Mouse (Mus musculus) midbrain, embryonic 14.5 days (tissue): ENCODE measurements around the gene Kcnma1. TPM values are rescaled to one million over a fixed set of nuclear protein-coding genes. Genes with fewer than 3 reads are reported as not detected.

Experiments
- ATAC-seq: fragments of 200-750 bp; cut with Nextera tagmentation; 2 replicates; pipeline ENCODE4 v1.8.0; 2017; ENCODE audit warnings: moderate number of reproducible peaks, moderate library complexity; ENCODE audit not compliant: low FRiP score, low TSS enrichment
- DNase-seq: peaks from one replicate; pipeline ENCODE4 v3.0.0-alpha.2; 2015
- H3K27ac ChIP-seq: fragments of 300-500 bp; sonication (generic); replicated peaks from 2 replicates; pipeline ENCODE4 v1.5.1; 2014; ENCODE audit warnings: mild to moderate bottlenecking, low read depth, low read length, moderate library complexity
- H3K27me3 ChIP-seq: fragments of 300-500 bp; sonication (generic); 2 replicates; pipeline ENCODE4 v1.6.1; 2014; ENCODE audit warnings: low read length, control low read depth, mixed read lengths; ENCODE audit not compliant: control insufficient read depth, insufficient read depth
- H3K36me3 ChIP-seq: fragments of 300-500 bp; sonication (generic); 2 replicates; pipeline ENCODE4 v1.6.1; 2014; ENCODE audit warnings: low read length, control low read depth; ENCODE audit not compliant: control insufficient read depth, insufficient read depth
- H3K4me1 ChIP-seq: fragments of 300-500 bp; sonication (generic); 2 replicates; pipeline ENCODE4 v1.6.1; 2014; ENCODE audit warnings: mild to moderate bottlenecking, antibody characterized with exemption, low read length, control low read depth; ENCODE audit not compliant: control insufficient read depth, insufficient read depth
- H3K4me2 ChIP-seq: fragments of 300-500 bp; sonication (generic); 2 replicates; pipeline ENCODE4 v1.6.1; 2014; ENCODE audit warnings: mild to moderate bottlenecking, low read length, moderate library complexity
- H3K4me3 ChIP-seq: fragments of 300-500 bp; sonication (generic); replicated peaks from 2 replicates; pipeline ENCODE4 v1.5.1; 2014; ENCODE audit warnings: low read depth, low read length
- H3K9ac ChIP-seq: fragments of 300-500 bp; sonication (generic); replicated peaks from 2 replicates; pipeline ENCODE4 v1.6.1; 2014; ENCODE audit warnings: mild to moderate bottlenecking, low read length, moderate library complexity
- H3K9me3 ChIP-seq: fragments of 300-500 bp; sonication (generic); 2 replicates; pipeline ENCODE4 v1.6.1; 2016; ENCODE audit warnings: low read length, control low read depth, mixed read lengths; ENCODE audit not compliant: control insufficient read depth
- WGBS: fragments of 180-500 bp; shearing (Covaris S2); extraction: QIAGEN DNeasy Blood & Tissue Kit; methylation state at CpG from one replicate; pipeline ENCODE4 v1.1.7; 2014; 5-methylcytosine and 5-hydroxymethylcytosine counted together
- polyA plus RNA-seq: library from polyadenylated mRNA; unstranded; fragments of >200 nt; fragmentation: Nextera tagmentation; extraction: Ambion mirVana; gene quantifications from 2 replicates; pipeline ENCODE4 v1.2.1, GENCODE M21; 2014

The Kcnma1 gene
- polyA plus RNA-seq, 1 experiment from 2014 or later, result 17.8 TPM

DNA sequence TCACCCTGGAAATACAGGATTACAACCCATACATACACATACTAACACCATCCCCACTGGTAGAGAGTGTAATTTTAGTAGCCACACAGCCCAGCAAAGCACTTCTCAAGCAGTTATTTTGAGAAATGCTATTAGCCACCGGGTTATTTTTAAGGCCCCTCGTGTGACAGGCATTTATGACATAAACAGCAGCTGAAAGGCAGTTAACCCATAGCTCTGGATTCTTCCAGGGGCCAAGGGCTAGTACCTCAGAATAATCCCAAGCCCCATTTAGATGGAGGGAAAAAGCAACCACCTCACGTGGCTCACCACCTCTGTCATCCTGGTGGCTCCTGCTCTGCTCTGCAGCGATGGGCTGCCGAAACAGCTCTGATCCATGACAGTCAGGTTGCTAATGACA lies 136.7 kb downstream of the Kcnma1 start:
- DNase-seq (no peak), ATAC-seq (no peak)
- H3K9me3 ChIP-seq, result no peaks in the 10 kb centered on the region
- H3K36me3 ChIP-seq, result no peaks in the 10 kb centered on the region
- H3K4me3 ChIP-seq, result no peak overlapping the region
- H3K4me2 ChIP-seq, result no peak overlapping the region
- H3K9ac ChIP-seq, result no peak overlapping the region
- 91% methylated on average over 5 of the region's 5 CpGs for WGBS
- H3K4me1 ChIP-seq, result no peaks in the 10 kb centered on the region
- no peaks in the 10 kb centered on the region for H3K27me3 ChIP-seq
- H3K27ac ChIP-seq, result no peak overlapping the region

DNA sequence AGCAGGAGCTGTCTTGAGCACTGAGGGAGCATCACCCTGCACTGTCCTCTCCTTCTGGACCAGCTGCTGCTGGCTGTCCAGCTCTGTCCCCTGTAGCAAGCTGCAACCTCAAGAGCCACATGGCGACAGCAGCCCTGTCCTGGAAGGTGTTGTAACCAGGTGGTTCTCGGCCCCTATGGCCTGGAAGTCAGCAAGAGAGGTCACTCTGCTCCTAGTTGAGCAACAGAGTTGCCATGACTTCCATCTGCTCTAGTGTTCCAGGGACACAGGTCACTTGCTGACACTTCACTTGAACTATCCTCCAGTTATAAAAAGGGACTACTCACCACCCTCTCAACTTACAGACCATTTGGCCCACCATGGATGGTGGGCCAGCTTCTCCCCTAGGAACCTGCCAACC lies 139.7 kb downstream of the Kcnma1 start:
- H3K4me2 ChIP-seq, result no peak overlapping the region
- no peaks in the 10 kb centered on the region for H3K36me3 ChIP-seq
- ATAC-seq (no peak), DNase-seq (no peak)
- H3K9ac ChIP-seq, result no peak overlapping the region
- H3K27ac ChIP-seq, result no peak overlapping the region
- no peak overlapping the region for H3K4me3 ChIP-seq
- H3K27me3 ChIP-seq, result no peaks in the 10 kb centered on the region
- no peaks in the 10 kb centered on the region for H3K9me3 ChIP-seq
- WGBS, result 96% methylated on average over 2 of the region's 2 CpGs
- H3K4me1 ChIP-seq, result no peaks in the 10 kb centered on the region

DNA sequence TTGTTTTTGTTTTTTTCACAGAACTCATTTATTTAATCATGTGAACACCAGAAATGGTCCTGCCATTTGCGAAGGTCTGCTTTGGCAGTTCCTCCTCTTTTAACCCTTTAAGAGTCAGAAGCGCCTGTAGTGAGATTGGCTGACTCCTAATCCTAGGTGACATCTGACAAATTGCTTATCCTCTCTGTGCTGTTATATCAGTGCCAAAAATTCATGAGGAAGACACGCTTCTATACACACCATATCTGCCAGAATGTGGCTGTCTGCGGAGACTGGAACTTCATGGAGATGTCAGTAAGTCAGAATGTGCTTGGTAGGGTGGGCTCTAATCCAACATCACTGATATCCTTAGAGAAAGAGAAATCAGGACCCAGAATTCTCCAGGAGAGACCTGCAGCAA lies 157.3 kb downstream of the Kcnma1 start:
- Histone ChIP-seq H3K27ac (no peak overlapping the region), H3K27me3 (no peaks in the 10 kb centered on the region), H3K4me3 (no peak overlapping the region), H3K9me3 (no peaks in the 10 kb centered on the region), H3K4me2 (no peak overlapping the region), H3K9ac (no peak overlapping the region), H3K4me1 (no peaks in the 10 kb centered on the region), H3K36me3 (no peaks in the 10 kb centered on the region)
- DNase-seq (no peak), ATAC-seq (no peak)
- WGBS, result 79% methylated on average over 4 of the region's 4 CpGs

DNA sequence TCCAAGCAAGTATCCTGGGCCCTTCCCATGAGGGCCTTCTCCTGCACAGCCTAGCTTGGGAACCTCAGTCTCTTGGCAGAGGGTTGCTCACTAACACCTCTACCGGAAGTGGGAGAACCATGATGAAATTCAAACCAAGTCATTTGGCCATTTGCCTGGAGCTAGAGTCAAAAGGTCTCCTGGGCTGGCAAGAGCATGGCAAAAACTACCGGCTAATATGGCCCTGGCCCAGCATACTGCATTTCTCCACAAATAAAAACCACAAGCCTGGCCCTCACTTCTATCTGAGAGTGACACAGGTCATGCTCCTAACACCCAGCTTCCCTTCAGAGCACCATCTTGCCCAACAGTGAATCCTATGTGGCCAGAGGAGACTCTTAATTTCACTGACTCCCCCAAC lies 159.3 kb downstream of the Kcnma1 start:
- ATAC-seq, result no peak
- Histone ChIP-seq H3K27me3 (no peaks in the 10 kb centered on the region), H3K4me3 (no peak overlapping the region), H3K4me1 (no peaks in the 10 kb centered on the region), H3K36me3 (no peaks in the 10 kb centered on the region), H3K4me2 (no peak overlapping the region), H3K9me3 (no peaks in the 10 kb centered on the region), H3K9ac (no peak overlapping the region), H3K27ac (no peak overlapping the region)
- 85% methylated on average over 2 of the region's 2 CpGs for WGBS
- DNase-seq, result no peak

DNA sequence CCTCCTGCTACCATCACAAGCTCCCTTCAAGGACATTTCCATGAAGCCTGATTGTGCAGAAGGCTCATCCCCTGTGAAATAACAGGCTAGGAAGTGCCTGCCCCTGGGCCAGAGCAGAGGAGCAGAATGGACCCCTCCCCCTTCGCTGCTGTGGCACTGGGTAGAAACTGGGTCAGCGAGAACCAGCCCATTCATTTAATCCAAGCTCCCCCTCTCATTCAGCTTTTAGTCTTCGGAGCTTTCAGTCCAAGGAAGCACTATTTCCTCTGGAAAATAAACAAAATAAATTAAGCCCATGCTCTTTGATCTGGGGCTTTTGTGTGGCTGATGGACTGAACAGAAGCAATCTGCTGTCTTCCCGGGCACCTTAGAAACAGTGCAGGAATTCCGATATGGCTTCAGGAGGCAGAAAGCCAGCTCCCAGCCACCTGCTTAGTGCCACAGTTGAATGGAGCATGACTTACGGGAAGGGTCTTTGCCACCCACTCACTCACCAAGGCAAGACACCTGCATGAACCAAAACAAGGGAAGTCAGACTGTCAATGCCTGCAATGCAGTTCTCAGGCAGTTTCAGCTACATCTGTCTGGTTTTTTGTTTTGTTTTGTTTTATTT lies 165.7 kb downstream of the Kcnma1 start:
- H3K27me3 ChIP-seq, result no peaks in the 10 kb centered on the region
- H3K4me2 ChIP-seq, result peak overlapping the region; percentile 20; the same call in 1 of the 2 replicates
- H3K4me1 ChIP-seq, result peaks cover 15% of the 10 kb centered on the region
- no peak overlapping the region for H3K4me3 ChIP-seq
- WGBS, result 11% methylated on average over 6 of the region's 6 CpGs
- H3K36me3 ChIP-seq, result no peaks in the 10 kb centered on the region
- H3K27ac ChIP-seq, result peak overlapping the region; percentile 60
- H3K9me3 ChIP-seq, result no peaks in the 10 kb centered on the region
- no peak for ATAC-seq
- H3K9ac ChIP-seq, result peak overlapping the region; percentile 14; the same call in 1 of the 2 replicates
- DNase-seq, result peak; percentile 51

DNA sequence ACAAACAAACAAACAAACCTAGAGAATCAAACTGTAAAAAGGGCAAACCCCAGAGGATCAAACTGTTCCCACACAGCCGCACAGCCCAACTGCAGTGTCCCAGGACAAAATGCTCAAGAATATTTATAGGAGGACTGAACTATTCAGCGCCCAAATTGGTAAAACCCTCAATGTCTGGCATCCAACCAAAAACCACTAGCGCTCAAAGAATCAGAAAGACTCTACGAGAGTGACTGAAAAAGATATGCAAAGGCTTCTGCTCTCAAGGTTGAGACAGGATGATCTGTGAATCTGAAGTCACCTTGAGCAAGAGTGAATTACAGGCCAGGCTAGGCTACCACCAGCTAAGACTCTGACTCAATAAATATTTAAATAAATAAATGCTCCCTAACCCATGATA lies 167.6 kb downstream of the Kcnma1 start:
- WGBS, result 88% methylated on average over 4 of the region's 4 CpGs
- no peak overlapping the region for H3K27ac ChIP-seq
- peaks cover 15% of the 10 kb centered on the region for H3K4me1 ChIP-seq
- H3K4me2 ChIP-seq, result no peak overlapping the region
- DNase-seq, result no peak
- H3K4me3 ChIP-seq, result no peak overlapping the region
- H3K9ac ChIP-seq, result no peak overlapping the region
- no peak for ATAC-seq
- no peaks in the 10 kb centered on the region for H3K27me3 ChIP-seq
- no peaks in the 10 kb centered on the region for H3K36me3 ChIP-seq
- no peaks in the 10 kb centered on the region for H3K9me3 ChIP-seq

DNA sequence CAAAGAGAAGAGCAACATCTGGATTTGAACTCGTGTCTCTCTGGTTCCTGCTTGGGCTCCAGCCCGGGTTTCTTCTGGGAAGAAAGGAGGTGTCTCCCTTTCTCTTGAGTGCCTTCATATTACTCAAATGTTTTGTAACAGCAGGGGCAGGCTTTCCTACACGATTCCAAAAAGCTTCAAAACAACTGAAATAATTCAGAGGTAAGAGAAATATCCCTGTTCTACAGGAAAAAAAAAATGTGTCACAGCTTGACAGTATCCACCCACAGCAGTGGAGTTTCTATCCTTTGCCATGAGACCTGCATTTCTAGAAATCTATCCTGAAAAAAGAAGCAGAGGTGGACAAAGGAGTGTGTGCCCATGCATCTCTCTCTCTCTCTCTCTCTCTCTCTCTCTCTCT lies 172.3 kb downstream of the Kcnma1 start:
- WGBS, result 91% methylated on average over 3 of the region's 3 CpGs
- H3K4me3 ChIP-seq, result no peak overlapping the region

DNA sequence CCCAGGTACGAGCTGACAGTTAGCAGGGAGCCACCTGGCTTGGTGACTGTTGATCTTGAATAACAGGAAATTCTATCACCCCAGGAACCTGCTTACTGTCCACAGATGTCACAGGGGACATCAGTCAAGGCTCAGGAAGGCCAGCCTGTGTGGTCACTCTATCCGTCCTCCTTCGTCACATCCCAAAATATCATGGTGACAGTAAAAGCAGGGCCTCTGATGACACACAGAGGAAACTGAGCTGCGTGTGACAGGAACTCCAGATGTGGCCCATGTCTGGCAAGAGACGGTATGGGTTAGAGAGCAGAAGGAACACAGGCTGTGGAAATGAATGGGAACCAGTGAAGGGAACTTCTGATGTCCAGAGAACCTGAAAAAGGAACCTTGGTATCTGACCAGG lies 174.7 kb downstream of the Kcnma1 start:
- H3K4me3 ChIP-seq, result no peak overlapping the region
- WGBS, result 87% methylated on average over 5 of the region's 5 CpGs
- no peak for ATAC-seq
- H3K27me3 ChIP-seq, result no peaks in the 10 kb centered on the region
- H3K36me3 ChIP-seq, result no peaks in the 10 kb centered on the region
- H3K4me2 ChIP-seq, result no peak overlapping the region
- no peak for DNase-seq
- H3K9ac ChIP-seq, result no peak overlapping the region
- no peaks in the 10 kb centered on the region for H3K9me3 ChIP-seq
- peaks cover 3% of the 10 kb centered on the region; the same call in 1 of the 2 replicates for H3K4me1 ChIP-seq
- H3K27ac ChIP-seq, result no peak overlapping the region

More for the DNA sequence above, 172.3 kb downstream of the Kcnma1 start:
- Histone ChIP-seq H3K4me1 (no peaks in the 10 kb centered on the region), H3K27ac (no peak overlapping the region), H3K4me2 (no peak overlapping the region), H3K36me3 (no peaks in the 10 kb centered on the region), H3K9me3 (no peaks in the 10 kb centered on the region), H3K9ac (no peak overlapping the region), H3K27me3 (no peaks in the 10 kb centered on the region)
- no peak for ATAC-seq
- DNase-seq, result no peak

DNA sequence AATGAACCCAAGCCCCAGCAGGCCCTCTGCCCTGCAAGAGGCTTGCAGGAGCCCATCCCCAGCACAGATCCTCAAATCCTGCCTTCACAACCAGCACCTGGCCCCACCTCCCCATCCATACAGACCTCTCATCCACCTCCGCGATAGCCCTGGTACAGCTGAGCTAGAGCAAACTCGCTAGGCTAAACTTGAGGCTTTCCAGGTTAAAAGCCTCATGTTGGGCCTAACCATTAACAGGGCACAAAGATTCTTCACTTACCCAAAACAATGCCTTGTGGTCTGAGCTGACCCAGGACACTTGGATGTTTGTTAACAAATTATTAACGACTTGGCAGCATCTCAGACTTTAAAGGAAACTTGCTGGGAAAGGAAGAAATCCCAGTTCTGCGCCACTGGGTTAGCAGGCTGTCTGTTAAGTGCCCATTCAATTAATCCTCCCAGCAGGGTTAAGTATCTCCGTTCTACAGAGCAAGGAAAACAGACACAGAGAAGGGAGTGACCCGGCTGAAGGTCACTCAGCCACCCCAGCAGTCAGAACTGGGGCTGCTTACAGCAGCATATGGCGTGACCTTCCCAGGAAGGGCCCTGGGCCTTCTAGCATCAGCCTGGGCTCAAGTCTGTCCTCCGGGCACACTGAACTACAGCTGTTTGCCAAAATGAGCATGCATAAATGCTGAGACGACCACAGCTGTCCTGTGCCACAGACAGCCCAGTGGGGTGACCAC lies 178.7 kb downstream of the Kcnma1 start:
- Histone ChIP-seq H3K27me3 (no peaks in the 10 kb centered on the region), H3K9me3 (no peaks in the 10 kb centered on the region), H3K4me3 (no peak overlapping the region), H3K4me2 (no peak overlapping the region), H3K4me1 (peaks cover 9% of the 10 kb centered on the region; the same call in 1 of the 2 replicates), H3K27ac (no peak overlapping the region), H3K9ac (no peak overlapping the region), H3K36me3 (no peaks in the 10 kb centered on the region)
- 18% methylated on average over 10 of the region's 10 CpGs for WGBS
- ATAC-seq (no peak), DNase-seq (no peak)
